Mouse (Mus musculus) hindbrain, embryonic 11.5 days (tissue): Measurements from ENCODE around the gene Prkg1. TPM values are rescaled to one million over a fixed set of nuclear protein-coding genes. Genes with fewer than 3 reads are reported as not detected.
A peak's percentile ranks its signal among the peaks of the same experiment; 100 is the strongest.

Experiments
- ATAC-seq: fragments of 200-750 bp; cut with Nextera tagmentation; 2 replicates; pipeline ENCODE4 v1.8.0; 2017; ENCODE audit warnings: mild to moderate bottlenecking, moderate TSS enrichment, moderate library complexity; ENCODE audit not compliant: low FRiP score
- DNase-seq: peaks from one replicate; pipeline ENCODE4 v3.0.0-alpha.2; 2015; ENCODE audit warnings: low spot score
- H3K27ac ChIP-seq: fragments of 300-500 bp; sonication (generic); 2 replicates; pipeline ENCODE4 v1.5.1; 2014; ENCODE audit warnings: mild to moderate bottlenecking, low read depth, low read length
- H3K27me3 ChIP-seq: fragments of 300-500 bp; sonication (generic); 2 replicates; pipeline ENCODE4 v1.6.1; 2014; ENCODE audit warnings: mild to moderate bottlenecking, low read length, moderate library complexity, mixed read lengths; ENCODE audit not compliant: control insufficient read depth, insufficient read depth
- H3K36me3 ChIP-seq: fragments of 300-500 bp; sonication (generic); 2 replicates; pipeline ENCODE4 v1.6.1; 2014; ENCODE audit warnings: mild to moderate bottlenecking, low read length, moderate library complexity, mixed read lengths; ENCODE audit not compliant: control insufficient read depth, insufficient read depth
- H3K4me1 ChIP-seq: fragments of 300-500 bp; sonication (generic); replicated peaks from 2 replicates; pipeline ENCODE4 v1.6.1; 2014; ENCODE audit warnings: low read length, mixed read lengths; ENCODE audit not compliant: control insufficient read depth, insufficient read depth
- H3K4me2 ChIP-seq: fragments of 300-500 bp; sonication (generic); replicated peaks from 2 replicates; pipeline ENCODE4 v1.6.1; 2014; ENCODE audit warnings: mild to moderate bottlenecking, low read depth, low read length
- H3K4me3 ChIP-seq: fragments of 300-500 bp; sonication (generic); 2 replicates; pipeline ENCODE4 v1.5.1; 2014; ENCODE audit warnings: low read depth, low read length
- H3K9ac ChIP-seq: fragments of 300-500 bp; sonication (generic); 2 replicates; pipeline ENCODE4 v1.6.1; 2014; ENCODE audit warnings: low read depth, low read length
- H3K9me3 ChIP-seq: fragments of 300-500 bp; sonication (generic); 2 replicates; pipeline ENCODE4 v1.6.1; 2016; ENCODE audit warnings: low read length; ENCODE audit not compliant: control insufficient read depth
- WGBS: fragments of 180-500 bp; shearing (Covaris S2); extraction: QIAGEN DNeasy Blood & Tissue Kit; methylation state at CpG from one replicate; pipeline ENCODE4 v1.1.7; 2014; 5-methylcytosine and 5-hydroxymethylcytosine counted together
- polyA plus RNA-seq: library from polyadenylated mRNA; unstranded; fragments of >200 nt; fragmentation: Nextera tagmentation; extraction: Ambion mirVana; gene quantifications from 2 replicates; pipeline ENCODE4 v1.2.1, GENCODE M21; 2014

Gene Prkg1
- polyA plus RNA-seq: 6.3 and 8.6 TPM in 2 replicates

DNA sequence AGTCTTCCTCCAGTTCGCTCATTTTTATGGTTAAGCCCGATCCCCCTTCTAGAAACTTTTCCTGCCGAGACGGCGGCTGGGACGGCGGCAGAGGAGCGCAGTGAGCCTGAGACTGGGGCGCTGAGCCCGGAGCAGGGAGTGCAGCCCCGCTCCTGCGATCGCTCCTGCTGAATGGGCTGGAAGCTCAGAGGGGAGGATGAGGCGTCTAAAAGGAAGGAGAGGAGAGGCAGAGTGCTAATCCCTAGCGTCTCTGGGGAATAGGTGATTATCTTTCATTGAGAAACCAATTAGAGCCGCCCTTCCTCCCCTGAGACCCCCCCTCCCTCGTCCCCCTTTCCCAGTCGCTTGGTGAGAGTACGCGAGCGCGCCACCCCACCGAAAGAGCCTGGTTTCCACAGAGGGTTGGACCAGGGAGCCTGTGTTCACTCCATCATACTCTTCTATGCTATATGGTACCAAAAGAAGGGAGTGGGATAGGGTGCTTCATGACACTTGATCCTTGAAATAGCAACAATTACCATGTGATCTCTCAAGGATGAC lies at the start of gene Prkg1:
Prkg1 (minus strand) TSS at position 233 of the 540 bp plus-strand sequence.
- ATAC-seq: peak; percentile 83
- H3K9me3 ChIP-seq: no peaks in the 10 kb centered on the region
- peaks cover 10% of the 10 kb centered on the region for H3K4me1 ChIP-seq
- peak within 1 kb of the TSS; percentile 48 for H3K4me3 ChIP-seq
- peak within 1 kb of the TSS; percentile 97 for H3K4me2 ChIP-seq
- H3K9ac ChIP-seq: peak within 1 kb of the TSS; percentile 28; the same call in 1 of the 2 replicates
- under 1% methylated on average over 22 of the region's 23 CpGs for WGBS
- H3K36me3 ChIP-seq: no peaks in the 10 kb centered on the region
- peak; percentile 70 for DNase-seq
- no peak within 1 kb of the TSS for H3K27ac ChIP-seq
- peaks cover 11% of the 10 kb centered on the region for H3K27me3 ChIP-seq

GRCm38 (mm10) chr19:31813087-31813486 lies 48.3 kb upstream of the Prkg1 start:
- H3K4me1 ChIP-seq: no peaks in the 10 kb centered on the region
- no peak overlapping the region for H3K4me2 ChIP-seq
- no peak for DNase-seq
- no peaks in the 10 kb centered on the region for H3K27me3 ChIP-seq
- H3K9me3 ChIP-seq: no peaks in the 10 kb centered on the region
- no peak for ATAC-seq
- H3K4me3 ChIP-seq: no peak overlapping the region
- H3K9ac ChIP-seq: no peak overlapping the region
- 89% methylated on average over 4 of the region's 4 CpGs for WGBS
- no peaks in the 10 kb centered on the region for H3K36me3 ChIP-seq
- no peak overlapping the region for H3K27ac ChIP-seq

- Histone ChIP-seq H3K4me3 (no peak overlapping the region), H3K9me3 (no peaks in the 10 kb centered on the region), H3K4me1 (no peaks in the 10 kb centered on the region), H3K9ac (no peak overlapping the region), H3K36me3 (no peaks in the 10 kb centered on the region), H3K27me3 (no peaks in the 10 kb centered on the region), H3K27ac (no peak overlapping the region), H3K4me2 (no peak overlapping the region)
- 31% methylated on average over 5 of the region's 5 CpGs for WGBS
- no peak for ATAC-seq
- peak; percentile 8 for DNase-seq
These were observed 46.5 kb upstream of the Prkg1 start for GRCm38 (mm10) chr19:31811371-31811770.

DNA sequence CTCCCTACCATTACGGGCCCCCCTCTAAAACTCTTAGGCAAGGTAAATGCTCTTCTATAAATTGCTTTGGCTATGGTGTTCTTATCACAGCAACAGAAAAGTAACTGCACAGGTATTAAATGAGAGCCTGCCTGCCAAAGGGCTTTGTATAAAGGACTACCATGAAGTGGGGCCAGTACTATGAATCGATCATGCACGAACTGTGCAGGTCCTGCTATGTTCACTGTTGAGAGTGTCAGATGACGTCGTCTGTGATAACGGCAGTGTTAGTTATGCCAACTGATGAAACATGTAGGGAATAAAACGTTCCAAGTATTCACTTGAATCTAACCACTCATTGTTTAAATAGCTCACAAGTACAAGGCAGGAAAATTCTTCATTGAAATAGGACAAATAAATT lies 40.6 kb upstream of the Prkg1 start:
- H3K4me3 ChIP-seq: no peak overlapping the region

GRCm38 (mm10) chr19:31795485-31796046 lies 30.7 kb upstream of the Prkg1 start:
- no peak for ATAC-seq
- Histone ChIP-seq H3K4me2 (no peak overlapping the region), H3K4me1 (no peaks in the 10 kb centered on the region), H3K9ac (no peak overlapping the region), H3K27me3 (no peaks in the 10 kb centered on the region), H3K9me3 (no peaks in the 10 kb centered on the region), H3K36me3 (no peaks in the 10 kb centered on the region), H3K27ac (no peak overlapping the region), H3K4me3 (no peak overlapping the region)
- WGBS: 68% methylated on average over 9 of the region's 9 CpGs
- DNase-seq: no peak

More for the DNA sequence above, 40.6 kb upstream of the Prkg1 start:
- Histone ChIP-seq H3K36me3 (no peaks in the 10 kb centered on the region), H3K9ac (no peak overlapping the region), H3K27ac (no peak overlapping the region), H3K27me3 (no peaks in the 10 kb centered on the region), H3K9me3 (no peaks in the 10 kb centered on the region), H3K4me1 (no peaks in the 10 kb centered on the region), H3K4me2 (no peak overlapping the region)
- no peak for DNase-seq
- ATAC-seq: no peak
- 80% methylated on average over 7 of the region's 7 CpGs for WGBS

- Histone ChIP-seq H3K9me3 (no peaks in the 10 kb centered on the region), H3K4me1 (no peaks in the 10 kb centered on the region), H3K36me3 (no peaks in the 10 kb centered on the region), H3K9ac (no peak overlapping the region), H3K27ac (no peak overlapping the region), H3K4me2 (no peak overlapping the region), H3K4me3 (no peak overlapping the region), H3K27me3 (no peaks in the 10 kb centered on the region)
- no peak for ATAC-seq
- WGBS: 86% methylated on average over 3 of the region's 3 CpGs
- no peak for DNase-seq
These were observed 26.9 kb upstream of the Prkg1 start for GRCm38 (mm10) chr19:31791724-31792123.

GRCm38 (mm10) chr19:31781521-31782018 lies 16.7 kb upstream of the Prkg1 start:
- ATAC-seq (no peak), DNase-seq (no peak)
- Histone ChIP-seq H3K4me1 (no peaks in the 10 kb centered on the region), H3K36me3 (no peaks in the 10 kb centered on the region), H3K4me2 (no peak overlapping the region), H3K27ac (no peak overlapping the region), H3K9me3 (no peaks in the 10 kb centered on the region), H3K9ac (no peak overlapping the region), H3K4me3 (no peak overlapping the region), H3K27me3 (no peaks in the 10 kb centered on the region)
- WGBS: 90% methylated on average over 3 of the region's 3 CpGs

DNA sequence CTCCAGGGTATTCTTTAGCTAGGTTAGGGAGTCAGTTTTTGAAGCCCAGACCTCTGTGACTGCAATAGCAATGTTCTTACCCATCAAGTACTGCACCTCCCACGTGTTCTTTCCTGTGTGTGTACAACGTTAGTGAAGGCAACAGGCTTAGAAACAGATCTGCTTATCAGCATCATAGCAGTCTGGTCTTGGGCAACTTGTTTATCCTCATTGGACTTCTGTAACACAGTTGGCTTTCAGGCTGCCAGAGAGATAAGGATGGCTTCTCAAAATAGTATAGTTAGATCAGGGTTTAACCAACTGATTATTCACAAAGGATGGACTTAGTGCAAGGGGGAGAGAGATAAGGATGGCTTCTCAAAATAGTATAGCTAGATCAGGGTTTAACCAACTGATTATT lies 16.2 kb upstream of the Prkg1 start:
- H3K4me2 ChIP-seq: no peak overlapping the region
- ATAC-seq (no peak), DNase-seq (no peak)
- no peaks in the 10 kb centered on the region for H3K27me3 ChIP-seq
- no peak overlapping the region for H3K4me3 ChIP-seq
- WGBS: 73% methylated on average over 2 of the region's 2 CpGs
- H3K36me3 ChIP-seq: no peaks in the 10 kb centered on the region
- H3K9me3 ChIP-seq: no peaks in the 10 kb centered on the region
- H3K9ac ChIP-seq: no peak overlapping the region
- H3K27ac ChIP-seq: no peak overlapping the region
- H3K4me1 ChIP-seq: no peaks in the 10 kb centered on the region

DNA sequence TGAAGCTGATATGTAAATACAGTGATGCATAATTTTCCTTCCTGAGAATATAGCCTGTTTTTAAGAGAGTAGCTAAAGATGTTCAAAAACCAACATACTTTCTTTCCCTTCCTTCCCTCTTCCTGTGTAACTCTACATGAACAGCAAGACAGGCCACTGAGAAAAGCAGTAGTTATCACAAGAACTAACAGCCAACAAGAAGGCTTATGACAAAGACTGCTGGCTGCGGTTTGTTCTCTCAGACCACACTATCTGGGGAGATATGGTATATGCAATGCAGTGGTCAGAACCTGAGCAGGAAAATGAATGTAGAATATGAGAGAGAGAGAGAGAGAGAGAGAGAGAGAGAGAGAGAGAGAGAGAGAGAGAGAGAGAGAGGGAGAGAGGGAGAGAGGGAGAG lies 15.4 kb upstream of the Prkg1 start:
- WGBS: 95% methylated on average over 1 of the region's 1 CpGs
- Histone ChIP-seq H3K4me2 (no peak overlapping the region), H3K27ac (no peak overlapping the region), H3K9ac (no peak overlapping the region), H3K4me1 (no peaks in the 10 kb centered on the region), H3K27me3 (no peaks in the 10 kb centered on the region), H3K9me3 (no peaks in the 10 kb centered on the region), H3K4me3 (no peak overlapping the region), H3K36me3 (no peaks in the 10 kb centered on the region)
- ATAC-seq (no peak), DNase-seq (no peak)
